Mouse (Mus musculus) gonadal fat pad, adult 2 months (tissue): ENCODE results near the gene Fam69a. TPM values are rescaled to one million over a fixed set of nuclear protein-coding genes. Genes with fewer than 3 reads are reported as not detected.

Experiments
- DNase-seq: peaks from one replicate; pipeline ENCODE4 v3.0.0-alpha.2; 2012; ENCODE audit warnings: low read depth
- polyA plus RNA-seq: library from polyadenylated mRNA; depleted of rRNA; stranded (reverse); fragments of >200 nt; gene quantifications from 2 replicates; pipeline ENCODE4 v1.2.3, GENCODE M21; 2012; rRNA removed

Gene Fam69a
- polyA plus RNA-seq, 1 experiment, result 5.4 TPM

DNA sequence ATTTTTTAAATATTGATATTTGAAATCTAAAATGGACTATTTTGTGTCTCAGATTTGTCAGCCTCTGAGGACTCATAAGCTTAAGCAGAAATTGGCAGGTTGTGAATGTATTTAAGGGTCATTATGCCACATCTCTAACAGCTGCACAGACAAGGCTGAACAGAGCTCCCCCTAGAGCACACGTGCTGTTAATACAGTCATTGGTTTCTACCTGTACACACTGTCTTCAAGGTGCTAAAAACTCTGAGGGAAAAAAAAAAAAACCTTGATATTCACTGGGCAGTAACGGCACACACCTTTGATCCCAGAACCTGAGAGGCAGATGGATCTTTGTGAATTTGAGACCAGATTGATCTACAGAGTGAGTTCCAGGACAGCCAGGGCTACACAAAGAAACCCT is 127.9 kb downstream of the Fam69a start:
- DNase-seq, result no peak

Other genes with a start within 250 kb of the Fam69a start
- 0.45 and 0.53 TPM in 2 replicates for gene Ube2d2b, start 157.0 kb downstream of the Fam69a start, polyA plus RNA-seq
- 15.1 and 19.4 TPM in 2 replicates for gene Evi5, start 112.0 kb downstream of the Fam69a start, polyA plus RNA-seq
- gene Rpl5, start 86.6 kb downstream of the Fam69a start, polyA plus RNA-seq, result 25.6 and 26.3 TPM in 2 replicates
- 11.3 and 12.7 TPM in 2 replicates for gene Mtf2, start 78.6 kb upstream of the Fam69a start, polyA plus RNA-seq
- gene Tmed5, start 145.5 kb upstream of the Fam69a start, polyA plus RNA-seq, result 84.7 and 95.3 TPM in 2 replicates
- 0.05 and 0.22 TPM in 2 replicates for gene Ccdc18, start 145.8 kb upstream of the Fam69a start, polyA plus RNA-seq